Mouse (Mus musculus) heart, embryonic 14.5 days (tissue): Measurements from ENCODE around the gene Siglec1. TPM values are rescaled to one million over a fixed set of nuclear protein-coding genes. Genes with fewer than 3 reads are reported as not detected.

Experiments
- ATAC-seq: fragments of 200-750 bp; cut with Nextera tagmentation; 2 replicates; pipeline ENCODE4 v1.8.0; 2017; ENCODE audit warnings: low read depth, moderate TSS enrichment; ENCODE audit not compliant: insufficient number of reproducible peaks, insufficient read depth, low FRiP score
- H3K27ac ChIP-seq, 2 experiments: fragments of 200-500 bp in 1 of 2; fragments of 300-500 bp in 1 of 2; sonication (generic) in 1 of 2; replicated peaks in 1 of 2; 2 replicates each; pipeline ENCODE4 v1.5.1; 2012 to 2014; ENCODE audit warnings: low read depth in 2 of 2, low read length in 2 of 2, control low read depth in 1 of 2, mild to moderate bottlenecking in 1 of 2, mixed read lengths in 1 of 2; ENCODE audit not compliant: control insufficient read depth in 1 of 2, insufficient read depth in 1 of 2
- H3K27me3 ChIP-seq: fragments of 300-500 bp; sonication (generic); 2 replicates; pipeline ENCODE4 v1.6.1; 2014; ENCODE audit warnings: mild to moderate bottlenecking, low read length, control low read depth; ENCODE audit not compliant: control insufficient read depth, insufficient read depth
- H3K36me3 ChIP-seq: fragments of 300-500 bp; sonication (generic); 2 replicates; pipeline ENCODE4 v1.6.1; 2014; ENCODE audit warnings: mild to moderate bottlenecking, control low read depth, low read length, mixed read lengths; ENCODE audit not compliant: control insufficient read depth, insufficient read depth
- H3K4me1 ChIP-seq, 2 experiments: fragments of 200-500 bp in 1 of 2; fragments of 300-500 bp in 1 of 2; sonication (generic) in 1 of 2; 2 replicates each; pipeline ENCODE4 v1.6.1; 2012 to 2014; ENCODE audit warnings: low read length in 2 of 2, control low read depth in 1 of 2, mixed read lengths in 1 of 2; ENCODE audit not compliant: control insufficient read depth in 2 of 2, insufficient read depth in 2 of 2
- H3K4me2 ChIP-seq: fragments of 300-500 bp; sonication (generic); 2 replicates; pipeline ENCODE4 v1.6.1; 2014; ENCODE audit warnings: mild to moderate bottlenecking, low read length
- H3K4me3 ChIP-seq, 2 experiments: fragments of 200-500 bp in 1 of 2; fragments of 300-500 bp in 1 of 2; sonication (generic) in 1 of 2; 2 replicates each; pipeline ENCODE4 v1.5.1; 2012 to 2014; ENCODE audit warnings: low read length in 2 of 2, mild to moderate bottlenecking in 2 of 2, control low read depth in 1 of 2, low read depth in 1 of 2, moderate library complexity in 1 of 2; ENCODE audit not compliant: control insufficient read depth in 1 of 2, insufficient read depth in 1 of 2
- H3K9ac ChIP-seq: fragments of 300-500 bp; sonication (generic); 2 replicates; pipeline ENCODE4 v1.6.1; 2014; ENCODE audit warnings: mild to moderate bottlenecking, low read length
- H3K9me3 ChIP-seq: fragments of 300-500 bp; sonication (generic); 2 replicates; pipeline ENCODE4 v1.6.1; 2016; ENCODE audit warnings: low read length, control low read depth; ENCODE audit not compliant: control insufficient read depth
- WGBS: fragments of 180-500 bp; shearing (Covaris S2); extraction: QIAGEN DNeasy Blood & Tissue Kit; methylation state at CpG from one replicate; pipeline ENCODE4 v1.1.7; 2014; 5-methylcytosine and 5-hydroxymethylcytosine counted together
- polyA plus RNA-seq: library from polyadenylated mRNA; unstranded; fragments of >200 nt; fragmentation: Nextera tagmentation; extraction: Ambion mirVana; gene quantifications from 2 replicates; pipeline ENCODE4 v1.2.1, GENCODE M21; 2014

Gene Siglec1
- polyA plus RNA-seq, 1 experiment from 2014 or later = 0.54 TPM

DNA sequence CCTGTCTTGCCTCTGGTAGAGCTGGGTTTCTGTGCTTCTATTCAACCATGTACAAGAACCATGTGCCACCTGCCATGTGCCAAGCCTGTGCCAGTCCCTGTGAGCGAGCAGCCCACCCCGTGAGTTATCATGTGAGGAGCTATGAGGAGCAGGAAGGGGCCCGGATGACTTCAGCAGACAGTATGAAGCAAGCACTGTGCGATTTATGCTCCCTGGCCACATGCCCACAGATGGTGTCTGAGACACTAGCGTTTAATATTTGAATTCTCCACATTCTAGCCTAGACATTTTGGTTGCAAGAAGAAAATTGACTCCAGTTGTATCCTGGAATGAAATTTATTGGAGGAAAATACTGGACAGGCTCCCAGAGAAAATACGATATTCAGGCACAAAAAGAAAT is 19.1 kb downstream of the Siglec1 start:
- Histone ChIP-seq H3K9ac (no peak overlapping the region), H3K27me3 (peaks cover 24% of the 10 kb centered on the region), H3K27ac (no peak overlapping the region), H3K36me3 (no peaks in the 10 kb centered on the region), H3K4me2 (no peak overlapping the region), H3K4me1 (peaks cover 6 to 13% of the 10 kb centered on the region in 2 experiments; a peak in 3 of 4 replicates), H3K4me3 (no peak overlapping the region), H3K9me3 (no peaks in the 10 kb centered on the region)
- 72% methylated on average over 6 of the region's 6 CpGs for WGBS
- ATAC-seq = no peak

DNA sequence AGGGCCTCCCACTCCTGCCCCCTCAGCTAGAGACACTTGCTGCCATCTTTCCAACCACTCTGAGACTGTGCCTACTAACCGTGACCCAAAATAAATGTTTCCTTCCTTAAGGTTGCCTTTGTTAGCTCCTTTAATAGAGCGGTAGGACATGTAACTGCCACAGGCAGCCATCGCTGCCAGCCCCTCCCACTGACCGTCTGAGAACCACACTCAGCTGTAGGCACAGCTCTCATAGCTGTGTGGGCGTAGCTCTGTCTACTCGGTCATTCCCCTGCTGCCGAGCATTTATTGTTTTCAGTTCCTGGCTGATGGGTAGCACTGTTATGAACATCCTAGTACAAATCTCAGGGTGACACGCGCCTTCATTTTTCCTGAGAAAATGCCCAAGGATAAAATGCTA is 20.2 kb downstream of the Siglec1 start:
- Histone ChIP-seq H3K27ac (no peak overlapping the region), H3K4me2 (no peak overlapping the region), H3K4me1 (peaks cover 13 to 22% of the 10 kb centered on the region in 2 experiments), H3K9me3 (no peaks in the 10 kb centered on the region), H3K9ac (no peak overlapping the region), H3K36me3 (no peaks in the 10 kb centered on the region), H3K27me3 (peaks cover 24% of the 10 kb centered on the region), H3K4me3 (no peak overlapping the region)
- no peak for ATAC-seq
- WGBS = 60% methylated on average over 9 of the region's 9 CpGs

DNA sequence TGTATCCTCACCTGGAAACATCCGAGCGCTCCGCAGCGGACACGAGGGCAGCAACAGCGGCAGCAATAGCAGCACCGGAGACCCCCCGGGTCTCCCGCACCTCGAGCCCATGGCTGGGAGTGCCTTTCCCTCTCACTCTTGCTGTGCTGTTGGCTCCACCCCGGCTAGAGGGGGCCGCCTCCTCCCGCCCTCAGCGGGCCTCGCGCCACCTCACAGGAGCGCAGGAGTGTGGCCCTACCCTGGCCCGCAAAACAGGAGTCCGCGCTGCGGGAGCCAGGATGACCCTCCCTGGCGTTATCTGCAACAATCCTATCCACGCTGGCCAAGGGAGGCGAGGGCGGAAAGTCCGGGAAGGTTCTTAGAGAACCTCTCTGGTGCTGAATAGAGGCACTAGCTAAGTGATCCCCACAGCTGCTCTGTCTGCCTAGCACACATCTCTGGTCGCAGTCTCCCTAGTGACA is 23.1 kb downstream of the Siglec1 start, which contains the start of gene Adam33:
Adam33 (minus strand) TSS at position 411 of the 461 bp plus-strand sequence.
- 0 out of 2 replicates have a peak, but pooled peaks have one; percentile 37 for ATAC-seq
- Histone ChIP-seq H3K9me3 (no peaks in the 10 kb centered on the region), H3K4me1 (peaks cover 37 to 46% of the 10 kb centered on the region in 2 experiments), H3K9ac (peak within 1 kb of the TSS; percentile 46), H3K27me3 (peaks cover 24% of the 10 kb centered on the region), H3K27ac (no peak within 1 kb of the TSS), H3K36me3 (no peaks in the 10 kb centered on the region), H3K4me3 (peak within 1 kb of the TSS; percentile 20 to 33), H3K4me2 (peak within 1 kb of the TSS; percentile 69)
- WGBS = 3% methylated on average over 25 of the region's 27 CpGs

DNA sequence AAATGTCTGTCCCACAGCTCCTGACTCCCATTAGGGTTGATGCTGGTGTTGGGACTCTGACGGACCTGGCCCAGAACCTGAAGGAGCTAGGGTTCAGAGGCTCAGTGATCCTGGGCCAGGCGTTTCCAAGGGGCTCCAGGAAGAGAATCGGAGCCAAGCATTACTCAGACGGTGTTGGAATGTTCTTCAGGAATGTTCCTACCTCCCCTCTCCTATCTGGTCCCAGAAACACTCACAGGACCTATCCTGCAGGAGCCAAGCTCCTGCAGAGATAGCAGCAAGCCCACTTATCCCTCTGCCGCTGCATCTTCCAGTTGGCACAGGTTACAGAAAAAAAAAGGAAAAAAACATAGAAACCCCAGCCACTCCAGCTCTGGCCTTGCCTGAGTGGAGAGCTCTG is 25.0 kb downstream of the Siglec1 start:
- peaks cover 37 to 46% of the 10 kb centered on the region in 2 experiments for H3K4me1 ChIP-seq
- no peaks in the 10 kb centered on the region for H3K36me3 ChIP-seq
- no peak overlapping the region for H3K4me3 ChIP-seq
- H3K9me3 ChIP-seq = no peaks in the 10 kb centered on the region
- H3K9ac ChIP-seq = no peak overlapping the region
- peak overlapping the region; percentile 2 for H3K4me2 ChIP-seq
- no peak for ATAC-seq
- H3K27me3 ChIP-seq = peaks cover 24% of the 10 kb centered on the region
- peak overlapping the region; percentile 23 to 24; a peak in 3 of 4 replicates for H3K27ac ChIP-seq
- WGBS = 20% methylated on average over 5 of the region's 5 CpGs

DNA sequence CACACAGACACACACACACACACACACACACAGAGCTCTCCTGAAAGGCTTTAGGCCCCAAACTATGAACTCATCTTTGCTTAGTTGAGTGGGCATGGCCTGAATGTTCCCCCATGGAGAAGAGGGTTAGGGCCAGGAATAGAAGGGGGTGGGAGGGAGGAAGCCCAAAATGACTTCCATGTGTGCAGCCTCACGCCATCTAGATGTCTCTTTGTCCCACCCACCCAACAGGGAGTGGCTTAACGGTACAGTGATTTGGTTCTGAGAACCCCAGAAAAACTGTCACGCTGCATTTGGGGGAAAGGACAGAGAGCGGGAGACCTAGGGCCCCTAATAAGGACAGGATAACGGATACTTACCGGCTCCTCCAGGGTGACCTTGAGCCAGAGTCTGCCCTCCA is 25.8 kb downstream of the Siglec1 start:
- Histone ChIP-seq H3K9me3 (no peaks in the 10 kb centered on the region), H3K4me1 (peaks cover 37 to 54% of the 10 kb centered on the region in 2 experiments), H3K36me3 (no peaks in the 10 kb centered on the region), H3K4me3 (no peak overlapping the region), H3K4me2 (peak overlapping the region; percentile 2), H3K27ac (peak overlapping the region; percentile 24 to 36; a peak in 2 of 4 replicates), H3K27me3 (peaks cover 26% of the 10 kb centered on the region), H3K9ac (peak overlapping the region; percentile 46)
- WGBS = 58% methylated on average over 6 of the region's 6 CpGs
- ATAC-seq = no peak

DNA sequence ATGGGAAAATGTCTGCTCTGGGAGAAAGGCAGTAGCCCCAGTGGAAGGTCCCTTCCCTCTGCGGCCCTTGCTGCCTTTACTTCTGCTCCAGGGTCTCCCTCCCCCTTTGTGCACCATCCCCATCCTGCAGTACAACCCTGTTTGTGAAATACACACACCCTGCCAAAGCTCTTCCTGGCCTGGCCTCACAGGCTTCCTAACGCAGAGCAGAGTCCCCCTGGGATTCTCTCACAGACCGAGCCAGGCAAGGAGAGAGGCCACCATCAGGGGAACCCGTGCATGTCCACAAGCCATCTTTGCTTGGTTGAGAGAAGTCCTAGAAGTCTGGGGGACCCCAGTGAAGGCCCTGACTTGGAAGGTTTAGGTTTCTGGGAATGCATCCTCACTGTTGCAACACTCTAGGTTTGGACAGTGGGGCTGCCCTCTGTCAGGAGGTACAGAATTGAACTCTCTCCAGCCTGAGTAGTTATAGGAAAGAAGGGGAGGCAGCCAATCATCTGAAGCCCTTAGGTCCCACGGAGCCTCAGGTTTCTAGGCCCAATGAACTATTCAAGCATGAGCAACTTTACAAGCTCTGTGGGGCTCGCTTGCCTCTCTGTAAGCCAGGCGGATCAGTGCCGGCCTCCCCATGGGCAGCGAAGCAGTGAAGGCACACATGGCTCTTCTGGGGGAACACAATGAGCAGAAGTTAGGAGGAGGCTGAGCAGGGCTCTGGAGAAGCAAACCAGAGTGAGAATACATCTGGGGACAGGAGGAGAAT is 26.6 kb downstream of the Siglec1 start:
- Histone ChIP-seq H3K9ac (no peak overlapping the region), H3K4me2 (no peak overlapping the region), H3K4me3 (no peak overlapping the region), H3K27ac (peak overlapping the region in 1 of 2 experiments; percentile 62; a peak in 2 of 4 replicates), H3K4me1 (peaks cover 37 to 62% of the 10 kb centered on the region in 2 experiments), H3K36me3 (no peaks in the 10 kb centered on the region), H3K9me3 (no peaks in the 10 kb centered on the region), H3K27me3 (peaks cover 30% of the 10 kb centered on the region)
- 66% methylated on average over 9 of the region's 9 CpGs for WGBS
- ATAC-seq = no peak

DNA sequence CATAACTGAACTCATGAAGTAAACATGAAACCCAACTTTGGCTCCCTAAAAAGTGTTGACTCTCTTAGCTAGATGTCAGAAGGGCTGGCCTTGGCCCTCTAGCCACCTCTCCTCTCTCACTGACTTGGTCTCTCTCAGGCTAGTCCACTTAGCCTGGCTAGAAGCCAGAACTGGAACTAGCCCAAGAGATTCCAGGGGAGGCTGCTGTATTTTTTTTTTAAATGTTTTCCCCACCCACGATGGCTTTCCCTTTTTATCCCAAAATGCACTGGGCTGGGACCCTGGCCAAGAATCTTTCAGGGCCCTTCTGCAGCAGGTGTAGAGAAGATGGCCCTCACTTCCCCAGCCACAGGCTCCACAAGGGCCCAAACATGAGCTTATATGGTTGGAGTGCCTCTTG is 27.2 kb downstream of the Siglec1 start:
- H3K9ac ChIP-seq = no peak overlapping the region
- no peak for ATAC-seq
- peaks cover 37 to 67% of the 10 kb centered on the region in 2 experiments for H3K4me1 ChIP-seq
- H3K27ac ChIP-seq = peak overlapping the region in 1 of 2 experiments; percentile 62; a peak in 2 of 4 replicates
- no peaks in the 10 kb centered on the region for H3K36me3 ChIP-seq
- H3K27me3 ChIP-seq = peaks cover 31% of the 10 kb centered on the region
- no peaks in the 10 kb centered on the region for H3K9me3 ChIP-seq
- 5% methylated on average over 1 of the region's 1 CpGs for WGBS
- H3K4me3 ChIP-seq = no peak overlapping the region
- no peak overlapping the region for H3K4me2 ChIP-seq
